Mouse (Mus musculus) MEL (cell line): ENCODE measurements at regions not wholly inside any gene's neighbourhood (a gene's known extent, or its start where the extent isn't known, plus 50 kb on each side); places are given as distances from the start of the nearest gene placed in this dataset.

ENCODE experiments used
- CTCF ChIP-seq, 3 experiments: IDR thresholded peaks in 2 of 3; conservative IDR thresholded peaks in 1 of 3; 2 replicates each; pipeline ENCODE4 v1.5.1; 2011 to 2012; ENCODE audit warnings: low read length in 3 of 3, low read depth in 2 of 3, mild to moderate bottlenecking in 2 of 3, improper control_type of control experiment in 1 of 3, inconsistent platforms in 1 of 3, mixed read lengths in 1 of 3, moderate library complexity in 1 of 3; ENCODE audit not compliant: control insufficient read depth in 1 of 3, insufficient read depth in 1 of 3, poor library complexity in 1 of 3, severe bottlenecking in 1 of 3
- MAZ ChIP-seq: IDR thresholded peaks from 2 replicates; pipeline ENCODE4 v1.6.1; 2012; ENCODE audit warnings: low read depth, mild to moderate bottlenecking, inconsistent platforms, low read length, improper control_type of control experiment
- NRF1 ChIP-seq: IDR thresholded peaks from 2 replicates; pipeline ENCODE4 v1.6.1; 2014; ENCODE audit warnings: low read depth, mild to moderate bottlenecking, inconsistent platforms, low read length, improper control_type of control experiment, moderate library complexity; ENCODE audit not compliant: poor library complexity, insufficient read depth, severe bottlenecking
- POLR2A ChIP-seq, 2 experiments: IDR thresholded peaks; 2 replicates each; pipeline ENCODE4 v1.6.1; 2011 to 2012; ENCODE audit warnings: low read length in 2 of 2, mild to moderate bottlenecking in 2 of 2, control low read depth in 1 of 2, improper control_type of control experiment in 1 of 2, low read depth in 1 of 2, moderate library complexity in 1 of 2; ENCODE audit not compliant: control insufficient read depth in 1 of 2, insufficient read depth in 1 of 2, poor library complexity in 1 of 2
- SMC3 ChIP-seq: IDR thresholded peaks from 2 replicates; pipeline ENCODE4 v1.6.1; 2011; ENCODE audit warnings: low read depth, low read length, improper control_type of control experiment

- TF ChIP-seq SMC3 = no peak
- no peak for TF ChIP-seq CTCF (IDR thresholded peaks at IDR 0.05 in 2 of 3, conservative IDR thresholded peaks at IDR 0.05 in 1 of 3; ENCODE audit: control insufficient read depth in 1 of 3, insufficient read depth in 1 of 3, low read depth in 2 of 3, low read length in 3 of 3, poor library complexity in 1 of 3, severe bottlenecking in 1 of 3)
- TF ChIP-seq POLR2A (IDR thresholded peaks at IDR 0.05; ENCODE audit: control insufficient read depth in 1 of 2, insufficient read depth in 1 of 2, low read depth in 1 of 2, low read length in 2 of 2, poor library complexity in 1 of 2) = no peak
- no peak for TF ChIP-seq NRF1
- TF ChIP-seq MAZ = no peak
Measured at GRCm38 (mm10) chr11:26815104-26815503, 221.3 kb upstream of the Vrk2 start.
